Mouse (Mus musculus): Measurements from ENCODE around the gene Pcdh17. TPM values are rescaled to one million over a fixed set of nuclear protein-coding genes. Genes with fewer than 3 reads are reported as not detected.

Pcdh17 gene
- polyA plus RNA-seq, 1 experiment from 2014 or later = 4.5 TPM

GRCm38 (mm10) chr14:84535264-84535663, 91.9 kb downstream of the Pcdh17 start:
- H3K9me3 ChIP-seq = no peaks in the 10 kb centered on the region
- H3K27me3 ChIP-seq (ENCODE audit: insufficient read depth, poor library complexity, severe bottlenecking) = no peaks in the 10 kb centered on the region
- no peak overlapping the region for H3K27ac ChIP-seq
- no peak for DNase-seq (ENCODE audit: low spot score)
- no peak overlapping the region for H3K4me3 ChIP-seq
- peaks cover 6% of the 10 kb centered on the region for H3K36me3 ChIP-seq
- 0 out of 2 replicates have a peak, but pooled peaks cover 7% of the 10 kb centered on the region for H3K4me1 ChIP-seq (replicated peaks)

- Histone ChIP-seq H3K27me3 (ENCODE audit: insufficient read depth, poor library complexity, severe bottlenecking) (no peaks in the 10 kb centered on the region), H3K4me3 (no peak overlapping the region), H3K4me1 (replicated peaks) (no peaks in the 10 kb centered on the region), H3K36me3 (no peaks in the 10 kb centered on the region), H3K9me3 (no peaks in the 10 kb centered on the region), H3K27ac (no peak overlapping the region)
- no peak for DNase-seq (ENCODE audit: low spot score)
- 87% methylated on average over 3 of the region's 3 CpGs for WGBS
These were observed 98.5 kb downstream of the Pcdh17 start for GRCm38 (mm10) chr14:84541838-84542237.

- H3K4me3 ChIP-seq = no peak overlapping the region
- DNase-seq (ENCODE audit: low spot score) = no peak
- no peak overlapping the region for H3K27ac ChIP-seq
- no peaks in the 10 kb centered on the region for H3K36me3 ChIP-seq
- H3K27me3 ChIP-seq (ENCODE audit: insufficient read depth, poor library complexity, severe bottlenecking) = no peaks in the 10 kb centered on the region
- no peaks in the 10 kb centered on the region for H3K4me1 ChIP-seq (replicated peaks)
- H3K9me3 ChIP-seq = no peaks in the 10 kb centered on the region
- 61% methylated on average over 2 of the region's 2 CpGs for WGBS
These were observed 102.6 kb downstream of the Pcdh17 start for GRCm38 (mm10) chr14:84545968-84546367.

- H3K4me1 ChIP-seq (replicated peaks) = no peaks in the 10 kb centered on the region
- no peak for DNase-seq (ENCODE audit: low spot score)
- WGBS = 87% methylated on average over 10 of the region's 10 CpGs
These were observed 104.3 kb downstream of the Pcdh17 start for GRCm38 (mm10) chr14:84547513-84548194.

GRCm38 (mm10) chr14:84551546-84551945, 108.2 kb downstream of the Pcdh17 start:
- Histone ChIP-seq H3K27ac (no peak overlapping the region), H3K9me3 (no peaks in the 10 kb centered on the region), H3K27me3 (ENCODE audit: insufficient read depth, poor library complexity, severe bottlenecking) (no peaks in the 10 kb centered on the region), H3K36me3 (no peaks in the 10 kb centered on the region), H3K4me1 (replicated peaks) (no peaks in the 10 kb centered on the region), H3K4me3 (no peak overlapping the region)
- DNase-seq (ENCODE audit: low spot score) = no peak
- WGBS = 89% methylated on average over 5 of the region's 5 CpGs

More at GRCm38 (mm10) chr14:84547513-84548194, 104.3 kb downstream of the Pcdh17 start:
- Histone ChIP-seq H3K27me3 (ENCODE audit: insufficient read depth, poor library complexity, severe bottlenecking) (no peaks in the 10 kb centered on the region), H3K9me3 (no peaks in the 10 kb centered on the region), H3K4me3 (no peak overlapping the region), H3K27ac (no peak overlapping the region), H3K36me3 (no peaks in the 10 kb centered on the region)

GRCm38 (mm10) chr14:84571071-84571470, 127.7 kb downstream of the Pcdh17 start:
- no peak for DNase-seq (ENCODE audit: low spot score)
- H3K4me1 ChIP-seq (replicated peaks) = no peaks in the 10 kb centered on the region
- H3K4me3 ChIP-seq = no peak overlapping the region
- no peaks in the 10 kb centered on the region for H3K27me3 ChIP-seq (ENCODE audit: insufficient read depth, poor library complexity, severe bottlenecking)
- H3K9me3 ChIP-seq = no peaks in the 10 kb centered on the region
- H3K36me3 ChIP-seq = no peaks in the 10 kb centered on the region
- no peak overlapping the region for H3K27ac ChIP-seq

All from hindbrain, embryonic 10.5 days (tissue).